Mouse (Mus musculus) layer of hippocampus, adult 2 months (tissue): ENCODE measurements around the gene Bricd5. TPM values are rescaled to one million over a fixed set of nuclear protein-coding genes. Genes with fewer than 3 reads are reported as not detected.
"Not testable (repeated sequence)": the region's sequence is repeated elsewhere in the genome, so short reads cannot be mapped to it uniquely, and the experiment has no call there.

Source experiments
- DNase-seq, 2 experiments: peaks; one replicate each; pipeline ENCODE4 v3.0.0; 2022; ENCODE audit warnings: low spot score in 2 of 2
- H3K27ac ChIP-seq: fragments of 200-600 bp; 2 replicates; pipeline ENCODE4 v1.8.1; 2022
- H3K4me3 ChIP-seq: fragments of 200-600 bp; 2 replicates; pipeline ENCODE4 v1.8.1; 2022; ENCODE audit warnings: mild to moderate bottlenecking
- CTCF ChIP-seq: fragments of 200-600 bp; conservative IDR thresholded peaks from 2 replicates; pipeline ENCODE4 v1.8.1; 2022; ENCODE audit warnings: antibody characterized with exemption, mild to moderate bottlenecking, moderate library complexity
- long read RNA-seq, 2 experiments: library from polyadenylated mRNA; stranded (forward); transcript quantifications; one replicate each; pipeline ENCODE4 v2.0.0; 2021; ENCODE audit warnings: borderline mapping rate in 2 of 2
- total RNA-seq, 2 experiments: library from RNA; stranded (reverse); gene quantifications; 2 replicates each; pipeline ENCODE4 v1.2.3; 2021

The Bricd5 gene
- total RNA-seq = 1 to 10 TPM; 2.0 to 2.3 TPM
- long read RNA-seq, experiment 1, partial matches to known transcripts = 3 of 3 reads
- long read RNA-seq, experiment 1, other reads (novel, unspliced or antisense) = 0 of 3 reads
- long read RNA-seq, experiment 2, partial matches to known transcripts = 4 of 4 reads
- long read RNA-seq, experiment 2, other reads (novel, unspliced or antisense) = 0 of 4 reads

DNA sequence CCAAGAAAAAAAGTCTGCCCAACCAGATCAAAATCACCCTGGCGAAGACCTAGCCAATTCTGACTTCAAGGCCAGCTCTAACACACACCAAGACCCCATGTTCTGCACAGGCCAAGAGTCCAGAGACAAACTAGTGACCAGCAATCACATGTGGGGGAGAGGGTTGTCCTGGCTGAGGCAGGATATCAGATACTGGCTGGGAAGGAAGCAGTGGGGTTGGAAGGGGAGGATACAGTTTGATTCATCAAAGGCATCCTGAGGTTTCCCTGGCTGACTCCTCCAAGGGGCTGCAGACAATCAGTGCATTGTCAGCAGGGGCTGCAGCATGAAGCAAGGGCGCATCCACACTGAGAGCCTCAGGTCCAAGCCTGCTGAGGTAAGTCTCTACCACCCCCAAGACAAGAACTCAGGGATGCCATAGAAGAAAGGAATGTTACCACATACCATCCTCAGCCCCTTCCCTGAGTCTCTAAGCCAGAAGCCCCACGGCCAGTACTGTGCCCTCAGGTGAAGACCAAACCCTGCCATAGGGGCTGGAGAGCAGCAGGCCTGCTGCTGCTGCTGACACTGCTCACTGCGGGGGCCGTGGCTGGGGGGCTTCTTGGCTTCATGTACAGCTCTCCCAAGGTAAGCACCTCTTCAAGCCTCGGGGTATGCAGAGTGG lies at the start of gene Bricd5:
Bricd5 (plus strand) TSS at position 273 of the 664 bp plus-strand sequence.
- no peak for DNase-seq
- TF ChIP-seq CTCF = no peak
- Histone ChIP-seq H3K4me3 (peak within 1 kb of the TSS; percentile 94; the same call in 1 of the 2 replicates), H3K27ac (peak within 1 kb of the TSS; percentile 96)

DNA sequence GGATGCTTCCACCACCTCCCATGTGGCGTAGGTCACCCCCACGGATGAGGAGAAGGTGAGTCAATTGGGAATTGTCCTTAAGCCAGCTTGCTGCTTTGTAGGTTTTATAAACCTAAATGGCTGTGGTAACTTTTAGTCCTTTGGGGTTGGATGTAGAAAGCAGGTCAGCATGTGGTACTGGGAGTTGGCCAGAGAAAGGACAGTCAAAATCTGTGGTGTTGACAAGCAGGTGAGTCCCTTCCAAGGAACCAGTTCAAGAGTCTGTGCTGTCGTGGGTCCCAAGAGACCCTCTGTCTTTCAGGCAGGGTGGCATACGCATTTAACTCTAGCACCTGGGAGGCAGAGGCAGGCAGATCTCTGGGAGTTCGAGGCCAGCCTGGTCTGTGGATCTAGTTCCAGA lies 49.2 kb upstream of the Bricd5 start:
- Histone ChIP-seq H3K27ac (no peak overlapping the region), H3K4me3 (no peak overlapping the region)
- DNase-seq = no peak
- TF ChIP-seq CTCF = no peak

DNA sequence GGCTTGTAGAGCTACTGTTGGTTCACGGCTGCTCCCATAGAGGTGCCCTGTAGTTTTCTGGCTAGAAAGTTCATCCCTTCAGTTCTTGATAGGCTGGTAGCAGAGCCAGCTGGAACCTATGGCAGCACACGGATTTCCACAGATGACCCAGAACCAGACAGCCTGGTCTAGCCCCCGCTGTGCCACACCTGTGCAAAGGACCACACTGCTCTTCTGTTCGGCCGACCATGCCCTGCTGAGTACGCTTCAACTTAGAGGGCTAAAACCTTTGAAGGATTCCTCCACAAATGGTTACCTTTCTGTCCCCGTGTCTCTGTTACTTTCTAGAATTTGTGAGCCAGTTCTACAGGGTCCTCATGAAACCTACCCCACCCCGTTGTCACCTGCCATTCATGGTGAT lies 48.4 kb upstream of the Bricd5 start:
- H3K4me3 ChIP-seq, H3K27ac ChIP-seq, DNase-seq: not testable (repeated sequence)

DNA sequence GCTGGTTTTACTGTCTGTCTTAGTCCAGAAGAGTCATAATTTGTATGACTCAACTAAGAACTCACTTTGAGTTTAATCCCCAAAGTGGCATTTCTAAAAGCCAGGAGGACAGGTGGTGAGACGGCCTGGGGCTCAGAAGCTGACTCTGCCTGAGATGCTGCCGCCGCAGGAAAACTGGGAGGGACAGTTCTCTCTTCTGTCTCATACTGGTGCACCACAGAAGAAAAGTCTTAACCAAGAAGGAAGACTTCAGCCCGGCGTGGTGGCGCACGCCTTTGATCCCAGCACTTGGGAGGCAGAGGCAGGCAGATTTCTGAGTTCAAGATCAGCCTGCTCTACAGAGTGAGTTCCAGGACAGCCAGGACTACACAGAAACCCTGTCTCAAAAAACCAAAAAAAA lies 47.8 kb upstream of the Bricd5 start:
- H3K4me3 ChIP-seq = peak overlapping the region; percentile 71; the same call in 1 of the 2 replicates
- TF ChIP-seq CTCF = no peak
- peak overlapping the region; percentile 93 for H3K27ac ChIP-seq
- no peak for DNase-seq

DNA sequence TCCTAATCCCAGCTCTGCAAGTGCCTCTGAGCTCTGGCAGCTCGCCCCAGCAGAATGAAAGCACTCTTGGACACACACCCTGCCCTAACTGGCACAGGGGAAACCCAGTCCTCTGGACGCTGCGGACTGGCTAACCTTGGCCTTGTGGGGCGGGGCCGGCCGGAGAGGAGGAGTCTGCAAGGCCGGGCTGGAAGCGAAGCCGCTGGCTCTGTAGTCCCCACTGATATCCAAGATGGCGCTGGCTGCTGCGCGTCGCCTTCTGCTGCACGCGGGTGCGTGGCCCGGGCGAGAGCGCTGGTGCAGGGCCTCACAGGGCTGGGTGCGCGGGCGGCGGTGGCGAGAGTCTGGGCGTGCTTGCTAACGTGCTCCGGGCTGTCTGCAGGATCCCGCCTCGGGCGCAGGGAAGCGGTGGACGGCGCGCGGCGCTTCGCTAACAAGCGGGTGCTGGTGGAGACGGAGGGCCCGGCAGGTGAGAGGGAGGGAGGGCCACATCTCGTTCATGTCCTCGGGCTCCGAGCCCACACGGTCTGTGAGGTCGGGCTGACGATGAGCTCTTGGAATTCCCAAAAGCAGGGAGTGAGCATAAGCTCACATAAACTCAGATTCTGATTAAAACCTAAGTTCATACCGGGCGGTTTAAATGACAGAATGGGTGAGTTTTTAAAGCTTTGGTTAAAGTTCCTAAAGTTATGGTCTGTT lies 47.1 kb upstream of the Bricd5 start, which contains the start of gene Eci1:
Eci1 (plus strand) TSS at position 171 of the 699 bp plus-strand sequence.
- peak; percentile 87 to 94 for DNase-seq
- no peak for TF ChIP-seq CTCF
- peak within 1 kb of the TSS; percentile 93 for H3K27ac ChIP-seq
- H3K4me3 ChIP-seq = peak within 1 kb of the TSS; percentile 71

DNA sequence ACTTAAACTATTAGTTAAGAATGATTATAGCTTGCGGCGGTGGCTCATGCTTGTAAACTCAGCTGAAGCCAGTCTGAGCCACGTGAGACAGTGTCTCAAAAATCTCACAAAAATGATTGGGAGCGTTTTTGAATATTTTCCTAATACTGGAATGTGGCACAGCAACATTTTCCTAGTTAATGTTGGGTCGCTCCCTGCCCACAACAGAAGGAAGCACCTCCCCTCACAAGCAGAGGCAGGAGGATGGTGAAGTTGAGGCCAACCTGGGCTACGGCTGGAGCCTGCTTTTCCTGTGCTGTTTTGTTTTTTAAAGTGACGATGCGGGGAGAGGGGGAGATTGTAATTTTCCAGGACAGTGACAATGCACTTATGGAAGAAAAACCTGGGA lies 46.5 kb upstream of the Bricd5 start:
- no peak for DNase-seq
- no peak for TF ChIP-seq CTCF
- H3K27ac ChIP-seq = peak overlapping the region; percentile 93
- peak overlapping the region; percentile 71 for H3K4me3 ChIP-seq

DNA sequence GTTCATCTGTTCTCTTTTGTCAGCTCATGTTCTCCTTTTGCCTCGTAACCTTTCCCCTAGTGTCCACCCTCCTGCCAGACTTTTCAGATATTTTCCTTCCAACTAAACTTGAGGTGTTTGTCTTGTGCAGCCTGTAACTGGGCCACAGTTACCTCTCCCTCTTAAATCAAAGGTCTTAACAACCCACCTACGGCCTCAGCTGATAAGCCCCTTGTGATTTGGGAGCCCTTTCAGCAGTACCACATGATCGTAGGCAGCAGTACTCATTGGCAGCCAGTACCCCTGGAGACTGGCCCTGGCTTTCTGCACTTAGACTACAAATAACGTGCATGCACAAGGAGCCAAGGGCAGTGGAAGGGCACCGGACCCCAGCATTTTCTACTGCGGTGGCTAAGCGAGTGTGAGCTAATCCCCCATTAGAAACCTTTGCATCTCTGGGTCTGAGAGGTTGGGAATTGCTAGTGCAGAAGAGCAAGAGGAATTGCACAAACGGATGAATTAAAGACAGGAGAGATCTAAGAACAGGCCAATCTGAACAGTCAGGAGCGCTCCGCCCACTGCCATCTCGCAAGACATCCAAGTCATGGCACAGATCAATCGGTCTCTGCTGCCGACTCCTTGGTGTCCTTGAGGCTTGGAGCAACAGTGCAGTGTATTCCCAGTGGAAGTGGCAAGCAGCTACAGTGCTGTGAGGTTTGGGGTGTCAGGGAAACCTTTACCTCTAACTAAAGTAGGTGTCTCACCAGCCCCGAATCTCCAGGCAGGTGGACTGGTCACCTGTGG lies 44.3 kb upstream of the Bricd5 start:
- H3K4me3 ChIP-seq = peak overlapping the region; percentile 26; the same call in 1 of the 2 replicates

DNA sequence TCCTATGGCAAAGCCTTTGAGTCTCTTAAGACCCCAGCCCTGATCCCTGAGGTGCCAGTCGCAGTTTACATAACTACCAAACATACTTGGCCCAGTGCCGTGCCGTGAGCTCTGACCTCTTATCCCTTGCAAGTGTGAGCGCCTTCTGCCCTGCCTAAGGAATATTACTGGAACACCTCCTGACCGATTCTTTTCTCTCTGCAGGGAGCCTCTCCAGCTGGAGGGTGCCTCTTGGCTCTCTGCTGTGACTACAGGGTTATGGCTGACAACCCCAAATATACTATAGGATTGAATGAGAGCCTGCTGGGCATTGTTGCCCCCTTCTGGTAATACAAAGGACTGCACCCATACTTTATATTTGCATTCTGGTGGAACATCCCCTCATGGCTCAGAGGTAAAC lies 36.7 kb upstream of the Bricd5 start:
- TF ChIP-seq CTCF = peak; percentile 92
- no peak overlapping the region for H3K27ac ChIP-seq
- H3K4me3 ChIP-seq = no peak overlapping the region
- no peak for DNase-seq

More for the DNA sequence above, 44.3 kb upstream of the Bricd5 start:
- TF ChIP-seq CTCF = no peak
- peak overlapping the region; percentile 82 for H3K27ac ChIP-seq
- DNase-seq = no peak

DNA sequence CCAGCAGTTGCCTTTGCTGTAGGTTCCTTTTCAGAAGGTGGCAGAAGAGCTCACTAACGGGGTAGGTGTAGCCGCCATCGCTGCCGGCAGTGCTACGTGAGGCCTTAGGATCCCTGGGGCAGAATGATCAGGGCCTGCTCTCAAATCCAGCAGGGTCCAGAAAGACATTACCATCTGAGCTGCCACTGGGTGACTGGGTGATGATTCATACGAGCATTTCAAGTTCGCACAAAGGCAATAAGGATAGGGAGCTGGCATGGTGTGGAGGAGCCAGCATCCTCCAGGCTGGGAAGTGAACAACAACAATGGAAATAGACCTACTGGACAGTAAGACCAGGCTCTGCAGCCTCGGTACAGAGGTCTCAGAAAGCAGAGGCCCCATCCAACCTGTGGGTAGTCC lies 33.3 kb upstream of the Bricd5 start:
- DNase-seq = no peak
- no peak overlapping the region for H3K27ac ChIP-seq
- no peak for TF ChIP-seq CTCF
- no peak overlapping the region for H3K4me3 ChIP-seq

DNA sequence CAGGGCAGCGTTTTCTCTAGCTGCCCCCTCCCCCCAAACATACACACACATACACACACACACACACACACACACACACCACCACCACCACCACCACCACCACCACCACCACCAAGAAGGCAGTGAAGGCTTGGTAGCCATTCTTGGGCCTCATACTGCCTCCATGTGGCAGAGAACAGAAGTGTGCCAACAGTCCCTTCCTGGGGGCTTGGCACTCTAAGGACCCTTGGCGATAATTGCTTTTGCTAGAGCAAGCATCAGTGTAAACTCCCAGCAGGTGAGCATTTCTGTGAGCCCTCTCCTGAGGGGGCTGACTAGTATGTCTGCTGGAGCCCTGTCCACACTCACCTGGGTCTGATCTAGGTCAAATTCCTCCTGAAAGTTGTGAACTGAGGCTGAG lies 32.5 kb upstream of the Bricd5 start:
- H3K4me3 ChIP-seq = no peak overlapping the region
- DNase-seq = no peak
- TF ChIP-seq CTCF = peak; percentile 50

DNA sequence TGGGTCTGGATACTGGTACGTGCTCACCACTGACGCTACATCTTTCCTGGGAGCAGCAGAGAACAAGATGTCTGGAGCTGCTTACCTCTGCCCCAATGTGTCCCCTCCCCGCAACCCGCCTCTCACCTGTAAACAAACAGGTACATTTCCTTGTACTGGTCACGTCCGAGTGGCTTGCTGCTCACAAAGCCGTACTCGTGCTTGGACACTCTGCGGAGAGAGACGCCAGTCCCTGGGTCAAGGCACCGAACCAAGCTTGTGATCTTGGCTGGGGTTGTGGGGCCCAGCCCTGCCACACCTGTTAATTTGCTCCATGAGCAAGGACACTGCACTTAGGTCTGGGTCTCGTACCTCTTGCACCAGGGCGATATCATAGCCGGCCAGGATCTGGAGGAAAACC lies 31.6 kb upstream of the Bricd5 start:
- H3K4me3 ChIP-seq = no peak overlapping the region
- TF ChIP-seq CTCF = no peak
- DNase-seq = no peak
- no peak overlapping the region for H3K27ac ChIP-seq

More for the DNA sequence above, 32.5 kb upstream of the Bricd5 start:
- H3K27ac ChIP-seq = no peak overlapping the region

DNA sequence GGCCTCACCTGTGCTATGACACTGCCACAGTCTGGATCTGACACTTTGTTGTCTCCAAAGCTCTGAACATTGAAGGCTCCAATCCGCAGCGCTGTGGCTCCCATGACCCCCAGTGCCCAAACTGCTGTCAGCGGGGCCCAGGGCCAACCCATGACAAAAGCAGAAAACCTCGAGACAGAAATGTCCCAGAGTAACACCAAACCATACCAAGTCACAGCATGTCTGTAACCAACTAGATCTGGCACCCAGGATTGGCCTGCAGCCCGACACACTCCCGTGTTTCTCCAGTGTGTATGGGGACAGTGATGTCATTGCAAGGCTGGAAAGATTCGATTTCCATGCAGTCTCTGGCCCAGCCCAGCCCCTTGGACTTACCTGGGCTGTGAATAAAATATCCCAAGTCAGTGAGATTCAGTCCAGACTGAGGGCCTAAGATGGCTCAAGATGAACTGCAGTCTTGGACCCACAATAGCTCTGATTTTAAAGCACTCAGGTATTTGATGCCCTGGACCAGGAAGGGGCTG lies 31.0 kb upstream of the Bricd5 start, which contains the start of gene Dnase1l2:
Dnase1l2 (minus strand) TSS at position 474 of the 524 bp plus-strand sequence.
- Histone ChIP-seq H3K27ac (no peak within 1 kb of the TSS), H3K4me3 (no peak within 1 kb of the TSS)
- no peak for DNase-seq
- TF ChIP-seq CTCF = no peak
